Mouse (Mus musculus): Measurements from ENCODE around the gene Acad9. TPM values are rescaled to one million over a fixed set of nuclear protein-coding genes. Genes with fewer than 3 reads are reported as not detected.

Gene Acad9
- total RNA-seq, 1 experiment = 41.9 TPM

- H3K36me3 ChIP-seq (ENCODE audit: control insufficient read depth, insufficient read depth, low read length, poor library complexity, severe bottlenecking) = no peaks in the 10 kb centered on the region
- in situ Hi-C loops (cut with MboI; ENCODE audit: low sequenced_read_pairs in 2 of 2, unreplicated experiment in 2 of 2) = no loop called here
- DNase-seq (ENCODE audit: low read depth, low spot score) = no peak
Observed at GRCm38 (mm10) chr3:36044520-36044919, 21.3 kb upstream of the Acad9 start.

GRCm38 (mm10) chr3:36045086-36045485 lies 20.7 kb upstream of the Acad9 start:
- in situ Hi-C loops (cut with MboI; ENCODE audit: low sequenced_read_pairs in 2 of 2, unreplicated experiment in 2 of 2) = no loop called here
- no peak for TF ChIP-seq HCFC1 (IDR thresholded peaks at IDR 0.05; ENCODE audit: borderline replicate concordance, insufficient read depth, low read length)
- no peak for TF ChIP-seq ZC3H11A (IDR thresholded peaks at IDR 0.05; ENCODE audit: borderline replicate concordance, low read depth, low read length)
- no peak for TF ChIP-seq CHD2 (IDR thresholded peaks at IDR 0.05; ENCODE audit: low read depth, low read length)
- TF ChIP-seq ZNF384 (IDR thresholded peaks at IDR 0.05; ENCODE audit: low read depth, low read length) = no peak
- TF ChIP-seq MAFK (IDR thresholded peaks at IDR 0.05; ENCODE audit: insufficient read depth, low read depth, low read length) = no peak
- DNase-seq (ENCODE audit: low read depth, low spot score) = no peak
- Histone ChIP-seq H3K27ac (ENCODE audit: insufficient read depth, low read depth, low read length, poor library complexity, severe bottlenecking) (no peak overlapping the region), H3K9me3 (ENCODE audit: control insufficient read depth, insufficient read depth, low read depth, low read length) (no peaks in the 10 kb centered on the region), H3K9ac (ENCODE audit: insufficient read depth, low read depth, low read length, poor library complexity, severe bottlenecking) (no peak overlapping the region), H3K4me3 (ENCODE audit: insufficient read depth in 1 of 2, low read depth in 1 of 2, low read length in 2 of 2, poor library complexity in 1 of 2, severe bottlenecking in 1 of 2) (no peak overlapping the region), H3K4me1 (ENCODE audit: control insufficient read depth in 2 of 2, insufficient read depth in 2 of 2, low read length in 2 of 2, poor library complexity in 1 of 2) (no peaks in the 10 kb centered on the region), H3K36me3 (ENCODE audit: control insufficient read depth, insufficient read depth, low read length, poor library complexity, severe bottlenecking) (no peaks in the 10 kb centered on the region)

More at GRCm38 (mm10) chr3:36044520-36044919, 21.3 kb upstream of the Acad9 start:
- no peak for TF ChIP-seq ZNF384 (IDR thresholded peaks at IDR 0.05; ENCODE audit: low read depth, low read length)
- no peak for TF ChIP-seq MAFK (IDR thresholded peaks at IDR 0.05; ENCODE audit: insufficient read depth, low read depth, low read length)
- TF ChIP-seq HCFC1 (IDR thresholded peaks at IDR 0.05; ENCODE audit: borderline replicate concordance, insufficient read depth, low read length) = no peak
- no peak for TF ChIP-seq CHD2 (IDR thresholded peaks at IDR 0.05; ENCODE audit: low read depth, low read length)
- TF ChIP-seq ZC3H11A (IDR thresholded peaks at IDR 0.05; ENCODE audit: borderline replicate concordance, low read depth, low read length) = no peak
- H3K27ac ChIP-seq (ENCODE audit: insufficient read depth, low read depth, low read length, poor library complexity, severe bottlenecking) = no peak overlapping the region
- H3K4me1 ChIP-seq (ENCODE audit: control insufficient read depth in 2 of 2, insufficient read depth in 2 of 2, low read length in 2 of 2, poor library complexity in 1 of 2) = no peaks in the 10 kb centered on the region
- no peak overlapping the region for H3K4me3 ChIP-seq (ENCODE audit: insufficient read depth in 1 of 2, low read depth in 1 of 2, low read length in 2 of 2, poor library complexity in 1 of 2, severe bottlenecking in 1 of 2)
- no peaks in the 10 kb centered on the region for H3K9me3 ChIP-seq (ENCODE audit: control insufficient read depth, insufficient read depth, low read depth, low read length)
- H3K9ac ChIP-seq (ENCODE audit: insufficient read depth, low read depth, low read length, poor library complexity, severe bottlenecking) = no peak overlapping the region

- Histone ChIP-seq H3K4me1 (ENCODE audit: control insufficient read depth in 2 of 2, insufficient read depth in 2 of 2, low read length in 2 of 2, poor library complexity in 1 of 2) (no peaks in the 10 kb centered on the region), H3K9me3 (ENCODE audit: control insufficient read depth, insufficient read depth, low read depth, low read length) (no peaks in the 10 kb centered on the region), H3K9ac (ENCODE audit: insufficient read depth, low read depth, low read length, poor library complexity, severe bottlenecking) (no peak overlapping the region), H3K4me3 (ENCODE audit: insufficient read depth in 1 of 2, low read depth in 1 of 2, low read length in 2 of 2, poor library complexity in 1 of 2, severe bottlenecking in 1 of 2) (no peak overlapping the region), H3K27ac (ENCODE audit: insufficient read depth, low read depth, low read length, poor library complexity, severe bottlenecking) (no peak overlapping the region), H3K36me3 (ENCODE audit: control insufficient read depth, insufficient read depth, low read length, poor library complexity, severe bottlenecking) (no peaks in the 10 kb centered on the region)
- no peak for DNase-seq (ENCODE audit: low read depth, low spot score)
- TF ChIP-seq ZC3H11A (IDR thresholded peaks at IDR 0.05; ENCODE audit: borderline replicate concordance, low read depth, low read length) = no peak
- no peak for TF ChIP-seq MAFK (IDR thresholded peaks at IDR 0.05; ENCODE audit: insufficient read depth, low read depth, low read length)
- no peak for TF ChIP-seq ZNF384 (IDR thresholded peaks at IDR 0.05; ENCODE audit: low read depth, low read length)
- TF ChIP-seq CHD2 (IDR thresholded peaks at IDR 0.05; ENCODE audit: low read depth, low read length) = no peak
- TF ChIP-seq HCFC1 (IDR thresholded peaks at IDR 0.05; ENCODE audit: borderline replicate concordance, insufficient read depth, low read length) = no peak
- in situ Hi-C loops (cut with MboI; ENCODE audit: low sequenced_read_pairs in 2 of 2, unreplicated experiment in 2 of 2) = no loop called here
Observed at GRCm38 (mm10) chr3:36049106-36049505, 16.7 kb upstream of the Acad9 start.

GRCm38 (mm10) chr3:36053447-36053846 lies 12.3 kb upstream of the Acad9 start, which contains the start of gene Ccdc144b:
Ccdc144b (minus strand) TSS chr3:36053547.
- no peak within 1 kb of the TSS for H3K9ac ChIP-seq (ENCODE audit: insufficient read depth, low read depth, low read length, poor library complexity, severe bottlenecking)
- H3K36me3 ChIP-seq (ENCODE audit: control insufficient read depth, insufficient read depth, low read length, poor library complexity, severe bottlenecking) = no peaks in the 10 kb centered on the region
- no peaks in the 10 kb centered on the region for H3K9me3 ChIP-seq (ENCODE audit: control insufficient read depth, insufficient read depth, low read depth, low read length)
- DNase-seq (ENCODE audit: low read depth, low spot score) = no peak
- TF ChIP-seq HCFC1 (IDR thresholded peaks at IDR 0.05; ENCODE audit: borderline replicate concordance, insufficient read depth, low read length) = no peak
- no peak for TF ChIP-seq CHD2 (IDR thresholded peaks at IDR 0.05; ENCODE audit: low read depth, low read length)
- TF ChIP-seq MAFK (IDR thresholded peaks at IDR 0.05; ENCODE audit: insufficient read depth, low read depth, low read length) = no peak
- no peak for TF ChIP-seq ZC3H11A (IDR thresholded peaks at IDR 0.05; ENCODE audit: borderline replicate concordance, low read depth, low read length)
- TF ChIP-seq ZNF384 (IDR thresholded peaks at IDR 0.05; ENCODE audit: low read depth, low read length) = no peak
- no peak within 1 kb of the TSS for H3K27ac ChIP-seq (ENCODE audit: insufficient read depth, low read depth, low read length, poor library complexity, severe bottlenecking)
- in situ Hi-C loops (cut with MboI; ENCODE audit: low sequenced_read_pairs in 2 of 2, unreplicated experiment in 2 of 2) = loop anchor here in 1 of 2 experiments (25.0 kb wide), 1 partner anchor 366 kb away; no protein-coding TSS in a partner anchor
- no peak within 1 kb of the TSS for H3K4me3 ChIP-seq (ENCODE audit: insufficient read depth in 1 of 2, low read depth in 1 of 2, low read length in 2 of 2, poor library complexity in 1 of 2, severe bottlenecking in 1 of 2)
- no peaks in the 10 kb centered on the region for H3K4me1 ChIP-seq (ENCODE audit: control insufficient read depth in 2 of 2, insufficient read depth in 2 of 2, low read length in 2 of 2, poor library complexity in 1 of 2)

Measured in ES-E14 (cell line).